Mouse (Mus musculus): ENCODE results near the gene Rad18. TPM values are rescaled to one million over a fixed set of nuclear protein-coding genes. Genes with fewer than 3 reads are reported as not detected.

Gene Rad18
- polyA plus RNA-seq, 1 experiment from 2014 or later = 45.3 TPM

- Histone ChIP-seq H3K27me3 (ENCODE audit: control insufficient read depth, insufficient read depth, low read length) (no peaks in the 10 kb centered on the region), H3K27ac (ENCODE audit: low read length) (no peak overlapping the region), H3K9ac (replicated peaks; ENCODE audit: low read depth, low read length) (no peak overlapping the region), H3K4me3 (ENCODE audit: low read depth, low read length) (no peak overlapping the region), H3K9me3 (ENCODE audit: control insufficient read depth, low read depth, low read length) (no peaks in the 10 kb centered on the region), H3K4me1 (ENCODE audit: control insufficient read depth, insufficient read depth, low read length) (no peaks in the 10 kb centered on the region), H3K4me2 (replicated peaks; ENCODE audit: low read depth, low read length) (no peak overlapping the region), H3K36me3 (ENCODE audit: control insufficient read depth, insufficient read depth, low read length) (no peaks in the 10 kb centered on the region)
- no peak for ATAC-seq (ENCODE audit: insufficient number of reproducible peaks, insufficient read depth, low FRiP score, low read depth)
- WGBS = 80% methylated on average over 4 of the region's 4 CpGs
Measured at GRCm38 (mm10) chr6:112630291-112630690, 66.2 kb downstream of the Rad18 start.

- 80% methylated on average over 8 of the region's 8 CpGs for WGBS
- no peak overlapping the region for H3K27ac ChIP-seq (ENCODE audit: low read length)
- no peak for ATAC-seq (ENCODE audit: insufficient number of reproducible peaks, insufficient read depth, low FRiP score, low read depth)
Measured at GRCm38 (mm10) chr6:112628301-112628700, 68.2 kb downstream of the Rad18 start.

GRCm38 (mm10) chr6:112622321-112622720 is 74.2 kb downstream of the Rad18 start:
- no peak overlapping the region for H3K4me2 ChIP-seq (replicated peaks; ENCODE audit: low read depth, low read length)
- H3K4me3 ChIP-seq (ENCODE audit: low read depth, low read length) = no peak overlapping the region
- no peaks in the 10 kb centered on the region for H3K36me3 ChIP-seq (ENCODE audit: control insufficient read depth, insufficient read depth, low read length)
- no peak for ATAC-seq (ENCODE audit: insufficient number of reproducible peaks, insufficient read depth, low FRiP score, low read depth)
- H3K9ac ChIP-seq (replicated peaks; ENCODE audit: low read depth, low read length) = no peak overlapping the region
- no peaks in the 10 kb centered on the region for H3K4me1 ChIP-seq (ENCODE audit: control insufficient read depth, insufficient read depth, low read length)
- no peaks in the 10 kb centered on the region for H3K27me3 ChIP-seq (ENCODE audit: control insufficient read depth, insufficient read depth, low read length)
- no peak overlapping the region for H3K27ac ChIP-seq (ENCODE audit: low read length)
- H3K9me3 ChIP-seq (ENCODE audit: control insufficient read depth, low read depth, low read length) = no peaks in the 10 kb centered on the region
- 85% methylated on average over 4 of the region's 4 CpGs for WGBS

More at GRCm38 (mm10) chr6:112628301-112628700, 68.2 kb downstream of the Rad18 start:
- H3K9me3 ChIP-seq (ENCODE audit: control insufficient read depth, low read depth, low read length) = no peaks in the 10 kb centered on the region
- H3K4me3 ChIP-seq (ENCODE audit: low read depth, low read length) = no peak overlapping the region
- no peaks in the 10 kb centered on the region for H3K27me3 ChIP-seq (ENCODE audit: control insufficient read depth, insufficient read depth, low read length)
- no peak overlapping the region for H3K4me2 ChIP-seq (replicated peaks; ENCODE audit: low read depth, low read length)
- no peak overlapping the region for H3K9ac ChIP-seq (replicated peaks; ENCODE audit: low read depth, low read length)
- H3K36me3 ChIP-seq (ENCODE audit: control insufficient read depth, insufficient read depth, low read length) = no peaks in the 10 kb centered on the region
- H3K4me1 ChIP-seq (ENCODE audit: control insufficient read depth, insufficient read depth, low read length) = no peaks in the 10 kb centered on the region

- Histone ChIP-seq H3K36me3 (ENCODE audit: control insufficient read depth, insufficient read depth, low read length) (no peaks in the 10 kb centered on the region), H3K4me2 (replicated peaks; ENCODE audit: low read depth, low read length) (no peak overlapping the region), H3K27me3 (ENCODE audit: control insufficient read depth, insufficient read depth, low read length) (no peaks in the 10 kb centered on the region), H3K4me1 (ENCODE audit: control insufficient read depth, insufficient read depth, low read length) (no peaks in the 10 kb centered on the region), H3K9ac (replicated peaks; ENCODE audit: low read depth, low read length) (no peak overlapping the region), H3K9me3 (ENCODE audit: control insufficient read depth, low read depth, low read length) (no peaks in the 10 kb centered on the region), H3K27ac (ENCODE audit: low read length) (no peak overlapping the region), H3K4me3 (ENCODE audit: low read depth, low read length) (no peak overlapping the region)
- ATAC-seq (ENCODE audit: insufficient number of reproducible peaks, insufficient read depth, low FRiP score, low read depth) = peak; percentile 74; the same call in 1 of the 2 replicates
- WGBS = 64% methylated on average over 5 of the region's 5 CpGs
Measured at GRCm38 (mm10) chr6:112620027-112620426, 76.5 kb downstream of the Rad18 start.

GRCm38 (mm10) chr6:112617728-112618318 is 78.7 kb downstream of the Rad18 start:
- Histone ChIP-seq H3K9ac (replicated peaks; ENCODE audit: low read depth, low read length) (no peak overlapping the region), H3K4me2 (replicated peaks; ENCODE audit: low read depth, low read length) (no peak overlapping the region), H3K27me3 (ENCODE audit: control insufficient read depth, insufficient read depth, low read length) (no peaks in the 10 kb centered on the region), H3K27ac (ENCODE audit: low read length) (no peak overlapping the region), H3K4me3 (ENCODE audit: low read depth, low read length) (no peak overlapping the region), H3K36me3 (ENCODE audit: control insufficient read depth, insufficient read depth, low read length) (no peaks in the 10 kb centered on the region), H3K4me1 (ENCODE audit: control insufficient read depth, insufficient read depth, low read length) (no peaks in the 10 kb centered on the region), H3K9me3 (ENCODE audit: control insufficient read depth, low read depth, low read length) (no peaks in the 10 kb centered on the region)
- no peak for ATAC-seq (ENCODE audit: insufficient number of reproducible peaks, insufficient read depth, low FRiP score, low read depth)
- WGBS = 90% methylated on average over 4 of the region's 4 CpGs

- WGBS = 57% methylated on average over 4 of the region's 4 CpGs
- no peak for ATAC-seq (ENCODE audit: insufficient number of reproducible peaks, insufficient read depth, low FRiP score, low read depth)
- Histone ChIP-seq H3K27ac (ENCODE audit: low read length) (no peak overlapping the region), H3K9me3 (ENCODE audit: control insufficient read depth, low read depth, low read length) (no peaks in the 10 kb centered on the region), H3K4me2 (replicated peaks; ENCODE audit: low read depth, low read length) (no peak overlapping the region), H3K9ac (replicated peaks; ENCODE audit: low read depth, low read length) (no peak overlapping the region), H3K4me3 (ENCODE audit: low read depth, low read length) (no peak overlapping the region), H3K4me1 (ENCODE audit: control insufficient read depth, insufficient read depth, low read length) (no peaks in the 10 kb centered on the region), H3K36me3 (ENCODE audit: control insufficient read depth, insufficient read depth, low read length) (no peaks in the 10 kb centered on the region), H3K27me3 (ENCODE audit: control insufficient read depth, insufficient read depth, low read length) (no peaks in the 10 kb centered on the region)
Measured at GRCm38 (mm10) chr6:112609027-112609426, 87.5 kb downstream of the Rad18 start.

- Histone ChIP-seq H3K9me3 (ENCODE audit: control insufficient read depth, low read depth, low read length) (no peaks in the 10 kb centered on the region), H3K27me3 (ENCODE audit: control insufficient read depth, insufficient read depth, low read length) (no peaks in the 10 kb centered on the region), H3K9ac (replicated peaks; ENCODE audit: low read depth, low read length) (no peak overlapping the region), H3K4me3 (ENCODE audit: low read depth, low read length) (no peak overlapping the region), H3K36me3 (ENCODE audit: control insufficient read depth, insufficient read depth, low read length) (no peaks in the 10 kb centered on the region), H3K4me2 (replicated peaks; ENCODE audit: low read depth, low read length) (no peak overlapping the region), H3K4me1 (ENCODE audit: control insufficient read depth, insufficient read depth, low read length) (no peaks in the 10 kb centered on the region), H3K27ac (ENCODE audit: low read length) (no peak overlapping the region)
- no peak for ATAC-seq (ENCODE audit: insufficient number of reproducible peaks, insufficient read depth, low FRiP score, low read depth)
Measured at GRCm38 (mm10) chr6:112603866-112604265, 92.6 kb downstream of the Rad18 start.

- Histone ChIP-seq H3K27ac (ENCODE audit: low read length) (no peak overlapping the region), H3K27me3 (ENCODE audit: control insufficient read depth, insufficient read depth, low read length) (no peaks in the 10 kb centered on the region), H3K9me3 (ENCODE audit: control insufficient read depth, low read depth, low read length) (no peaks in the 10 kb centered on the region), H3K4me3 (ENCODE audit: low read depth, low read length) (no peak overlapping the region), H3K4me1 (ENCODE audit: control insufficient read depth, insufficient read depth, low read length) (no peaks in the 10 kb centered on the region), H3K36me3 (ENCODE audit: control insufficient read depth, insufficient read depth, low read length) (no peaks in the 10 kb centered on the region), H3K4me2 (replicated peaks; ENCODE audit: low read depth, low read length) (no peak overlapping the region), H3K9ac (replicated peaks; ENCODE audit: low read depth, low read length) (no peak overlapping the region)
- ATAC-seq (ENCODE audit: insufficient number of reproducible peaks, insufficient read depth, low FRiP score, low read depth) = no peak
- WGBS = 87% methylated on average over 7 of the region's 7 CpGs
Measured at GRCm38 (mm10) chr6:112594971-112595370, 101.5 kb downstream of the Rad18 start.

GRCm38 (mm10) chr6:112587912-112588311 is 108.6 kb downstream of the Rad18 start:
- H3K4me1 ChIP-seq (ENCODE audit: control insufficient read depth, insufficient read depth, low read length) = no peaks in the 10 kb centered on the region
- no peak overlapping the region for H3K4me2 ChIP-seq (replicated peaks; ENCODE audit: low read depth, low read length)

More at GRCm38 (mm10) chr6:112587912-112588311, 108.6 kb downstream of the Rad18 start:
- Histone ChIP-seq H3K27me3 (ENCODE audit: control insufficient read depth, insufficient read depth, low read length) (no peaks in the 10 kb centered on the region), H3K9me3 (ENCODE audit: control insufficient read depth, low read depth, low read length) (no peaks in the 10 kb centered on the region), H3K27ac (ENCODE audit: low read length) (no peak overlapping the region), H3K36me3 (ENCODE audit: control insufficient read depth, insufficient read depth, low read length) (no peaks in the 10 kb centered on the region), H3K9ac (replicated peaks; ENCODE audit: low read depth, low read length) (no peak overlapping the region), H3K4me3 (ENCODE audit: low read depth, low read length) (no peak overlapping the region)
- ATAC-seq (ENCODE audit: insufficient number of reproducible peaks, insufficient read depth, low FRiP score, low read depth) = no peak
- WGBS = 40% methylated on average over 1 of the region's 1 CpGs
